Mouse (Mus musculus) limb, embryonic 12.5 days (tissue): Measurements from ENCODE around the gene Pou2f3. TPM values are rescaled to one million over a fixed set of nuclear protein-coding genes. Genes with fewer than 3 reads are reported as not detected.
A peak's percentile ranks its signal among the peaks of the same experiment; 100 is the strongest.

Experiments used
- ATAC-seq: fragments of 200-750 bp; cut with Nextera tagmentation; 2 replicates; pipeline ENCODE4 v1.8.0; 2017; ENCODE audit warnings: low read depth, moderate TSS enrichment; ENCODE audit not compliant: insufficient number of reproducible peaks, insufficient read depth, low FRiP score, low TSS enrichment
- H3K27ac ChIP-seq: fragments of 300-500 bp; sonication (generic); 2 replicates; pipeline ENCODE4 v1.5.1; 2016; ENCODE audit warnings: mild to moderate bottlenecking, moderate library complexity
- H3K27me3 ChIP-seq: fragments of 300-500 bp; sonication (generic); 2 replicates; pipeline ENCODE4 v1.6.1; 2016; ENCODE audit warnings: mild to moderate bottlenecking, moderate library complexity
- H3K36me3 ChIP-seq: fragments of 300-500 bp; sonication (generic); 2 replicates; pipeline ENCODE4 v1.6.1; 2016; ENCODE audit warnings: mild to moderate bottlenecking, moderate library complexity
- H3K4me1 ChIP-seq: fragments of 300-500 bp; sonication (generic); replicated peaks from 2 replicates; pipeline ENCODE4 v1.6.1; 2016
- H3K4me2 ChIP-seq: fragments of 300-500 bp; sonication (generic); 2 replicates; pipeline ENCODE4 v1.6.1; 2016; ENCODE audit warnings: mild to moderate bottlenecking, moderate library complexity
- H3K4me3 ChIP-seq: fragments of 300-500 bp; sonication (generic); replicated peaks from 2 replicates; pipeline ENCODE4 v1.5.1; 2016; ENCODE audit warnings: mild to moderate bottlenecking
- H3K9ac ChIP-seq: fragments of 300-500 bp; sonication (generic); replicated peaks from 2 replicates; pipeline ENCODE4 v1.6.1; 2016; ENCODE audit warnings: mild to moderate bottlenecking, moderate library complexity
- H3K9me3 ChIP-seq: fragments of 300-500 bp; sonication (generic); 2 replicates; pipeline ENCODE4 v1.6.1; 2016; ENCODE audit warnings: mild to moderate bottlenecking, moderate library complexity
- WGBS: fragments of 180-500 bp; shearing (Covaris S2); methylation state at CpG from one replicate; pipeline ENCODE4 v1.1.7; 2016; 5-methylcytosine and 5-hydroxymethylcytosine counted together
- polyA plus RNA-seq: library from polyadenylated mRNA; unstranded; fragments of >200 nt; fragmentation: Nextera tagmentation; extraction: Ambion mirVana; gene quantifications from 2 replicates; pipeline ENCODE4 v1.2.1, GENCODE M21; 2016

Gene Pou2f3
- polyA plus RNA-seq, 1 experiment from 2014 or later: not detected

GRCm38 (mm10) chr9:43238631-43239545 is 28.7 kb upstream of the Pou2f3 start:
- peak overlapping the region; percentile 97 for H3K27ac ChIP-seq
- peaks cover 58% of the 10 kb centered on the region for H3K4me1 ChIP-seq
- H3K4me2 ChIP-seq: peak overlapping the region; percentile 89
- H3K36me3 ChIP-seq: peaks cover 34% of the 10 kb centered on the region
- no peaks in the 10 kb centered on the region for H3K27me3 ChIP-seq
- peak overlapping the region; percentile 99 for H3K4me3 ChIP-seq
- H3K9me3 ChIP-seq: no peaks in the 10 kb centered on the region
- ATAC-seq: no peak
- WGBS: under 1% methylated on average over 49 of the region's 51 CpGs
- H3K9ac ChIP-seq: peak overlapping the region; percentile 89

- H3K4me3 ChIP-seq: peak overlapping the region; percentile 99
- no peaks in the 10 kb centered on the region for H3K27me3 ChIP-seq
- peaks cover 61% of the 10 kb centered on the region for H3K4me1 ChIP-seq
- peak overlapping the region; percentile 89 for H3K9ac ChIP-seq
- H3K4me2 ChIP-seq: peak overlapping the region; percentile 89
- H3K36me3 ChIP-seq: peaks cover 41% of the 10 kb centered on the region
- H3K9me3 ChIP-seq: no peaks in the 10 kb centered on the region
- 37% methylated on average over 2 of the region's 2 CpGs for WGBS
- ATAC-seq: no peak
- H3K27ac ChIP-seq: peak overlapping the region; percentile 97; the same call in 1 of the 2 replicates
These were observed 28.0 kb upstream of the Pou2f3 start for GRCm38 (mm10) chr9:43238167-43238566.

GRCm38 (mm10) chr9:43237111-43237775 is 27.1 kb upstream of the Pou2f3 start:
- peaks cover 44% of the 10 kb centered on the region for H3K36me3 ChIP-seq

DNA sequence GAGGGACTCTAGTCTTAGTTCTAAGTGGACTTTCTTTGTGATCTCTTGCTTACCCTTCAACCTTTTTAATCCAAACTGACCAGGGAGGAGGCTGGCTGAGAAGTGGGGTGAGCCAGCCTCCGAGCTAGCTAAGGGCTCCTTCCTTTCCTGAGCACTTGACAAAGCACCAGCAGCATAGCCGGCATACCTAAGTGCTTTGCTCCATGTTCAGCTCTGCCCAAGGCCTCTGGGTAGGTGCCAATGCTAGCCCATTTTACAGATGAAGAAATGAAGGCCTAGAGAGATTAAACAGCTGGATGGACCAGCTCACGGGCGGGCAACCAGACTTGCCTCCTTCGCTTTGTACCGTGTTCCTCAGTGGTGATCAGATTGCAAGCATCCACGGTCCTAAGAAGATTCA is 26.4 kb upstream of the Pou2f3 start:
- H3K9me3 ChIP-seq: no peaks in the 10 kb centered on the region
- ATAC-seq: no peak
- no peak overlapping the region for H3K9ac ChIP-seq
- peak overlapping the region; percentile 23; the same call in 1 of the 2 replicates for H3K27ac ChIP-seq
- H3K27me3 ChIP-seq: no peaks in the 10 kb centered on the region
- 89% methylated on average over 7 of the region's 7 CpGs for WGBS
- H3K4me3 ChIP-seq: peak overlapping the region; percentile 99
- peak overlapping the region; percentile 89 for H3K4me2 ChIP-seq
- H3K36me3 ChIP-seq: peaks cover 50% of the 10 kb centered on the region
- H3K4me1 ChIP-seq: peaks cover 74% of the 10 kb centered on the region

More at GRCm38 (mm10) chr9:43237111-43237775, 27.1 kb upstream of the Pou2f3 start:
- Histone ChIP-seq H3K27me3 (no peaks in the 10 kb centered on the region), H3K4me3 (peak overlapping the region; percentile 99), H3K9me3 (no peaks in the 10 kb centered on the region), H3K4me2 (peak overlapping the region; percentile 89), H3K27ac (peak overlapping the region; percentile 97; the same call in 1 of the 2 replicates), H3K9ac (peak overlapping the region; percentile 89), H3K4me1 (peaks cover 71% of the 10 kb centered on the region)
- ATAC-seq: no peak
- WGBS: 31% methylated on average over 7 of the region's 7 CpGs

GRCm38 (mm10) chr9:43236106-43236505 is 25.9 kb upstream of the Pou2f3 start:
- H3K4me2 ChIP-seq: no peak overlapping the region
- no peak for ATAC-seq
- no peaks in the 10 kb centered on the region for H3K9me3 ChIP-seq
- H3K9ac ChIP-seq: no peak overlapping the region
- no peaks in the 10 kb centered on the region for H3K27me3 ChIP-seq
- WGBS: 94% methylated on average over 1 of the region's 1 CpGs
- H3K27ac ChIP-seq: no peak overlapping the region
- H3K36me3 ChIP-seq: peaks cover 55% of the 10 kb centered on the region
- no peak overlapping the region for H3K4me3 ChIP-seq
- H3K4me1 ChIP-seq: peaks cover 74% of the 10 kb centered on the region

GRCm38 (mm10) chr9:43235336-43235735 is 25.2 kb upstream of the Pou2f3 start:
- Histone ChIP-seq H3K27me3 (no peaks in the 10 kb centered on the region), H3K4me2 (no peak overlapping the region), H3K9me3 (no peaks in the 10 kb centered on the region), H3K9ac (no peak overlapping the region), H3K27ac (no peak overlapping the region), H3K4me3 (no peak overlapping the region), H3K4me1 (peaks cover 75% of the 10 kb centered on the region), H3K36me3 (peaks cover 63% of the 10 kb centered on the region)
- 88% methylated on average over 6 of the region's 6 CpGs for WGBS
- no peak for ATAC-seq

- H3K9ac ChIP-seq: no peak overlapping the region
- H3K27ac ChIP-seq: no peak overlapping the region
- no peaks in the 10 kb centered on the region for H3K27me3 ChIP-seq
- ATAC-seq: no peak
- H3K36me3 ChIP-seq: peaks cover 71% of the 10 kb centered on the region
- 82% methylated on average over 5 of the region's 5 CpGs for WGBS
- H3K4me2 ChIP-seq: no peak overlapping the region
- H3K9me3 ChIP-seq: no peaks in the 10 kb centered on the region
- H3K4me1 ChIP-seq: peaks cover 77% of the 10 kb centered on the region
- no peak overlapping the region for H3K4me3 ChIP-seq
These were observed 24.3 kb upstream of the Pou2f3 start for GRCm38 (mm10) chr9:43234496-43234895.

DNA sequence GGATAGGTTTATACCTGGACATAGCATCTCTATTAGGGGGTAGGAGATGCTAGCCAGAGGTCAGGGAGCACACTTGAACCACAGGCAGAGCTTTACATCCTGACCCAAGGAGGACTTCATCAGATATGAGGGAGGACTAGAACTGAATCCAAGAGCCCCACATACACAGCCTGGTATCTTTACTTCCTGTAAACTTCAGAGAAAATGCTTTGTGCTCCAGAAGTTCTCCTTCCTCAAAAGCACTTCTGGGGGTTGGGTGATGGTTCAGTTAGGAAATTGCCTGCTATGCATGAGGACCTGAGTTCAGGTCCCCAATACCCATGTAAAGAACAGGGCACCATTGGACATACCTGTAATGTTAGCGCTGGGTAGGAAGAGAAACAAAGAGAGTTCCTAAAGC is 23.3 kb upstream of the Pou2f3 start:
- H3K9ac ChIP-seq: no peak overlapping the region
- H3K9me3 ChIP-seq: no peaks in the 10 kb centered on the region
- peaks cover 81% of the 10 kb centered on the region for H3K36me3 ChIP-seq
- no peak overlapping the region for H3K4me3 ChIP-seq
- H3K4me1 ChIP-seq: peaks cover 76% of the 10 kb centered on the region
- WGBS: 89% methylated on average over 1 of the region's 1 CpGs
- H3K27ac ChIP-seq: no peak overlapping the region
- no peak overlapping the region for H3K4me2 ChIP-seq
- no peaks in the 10 kb centered on the region for H3K27me3 ChIP-seq
- no peak for ATAC-seq

GRCm38 (mm10) chr9:43233044-43233443 is 22.9 kb upstream of the Pou2f3 start:
- Histone ChIP-seq H3K4me3 (no peak overlapping the region), H3K36me3 (peaks cover 81% of the 10 kb centered on the region), H3K9me3 (no peaks in the 10 kb centered on the region), H3K4me2 (no peak overlapping the region), H3K27me3 (no peaks in the 10 kb centered on the region), H3K9ac (no peak overlapping the region), H3K4me1 (peaks cover 71% of the 10 kb centered on the region), H3K27ac (no peak overlapping the region)
- 60% methylated on average over 5 of the region's 5 CpGs for WGBS
- ATAC-seq: no peak

GRCm38 (mm10) chr9:43232286-43232685 is 22.1 kb upstream of the Pou2f3 start:
- 17% methylated on average over 5 of the region's 5 CpGs for WGBS
- Histone ChIP-seq H3K36me3 (peaks cover 86% of the 10 kb centered on the region), H3K27ac (peak overlapping the region; percentile 66; the same call in 1 of the 2 replicates), H3K9me3 (no peaks in the 10 kb centered on the region), H3K4me2 (no peak overlapping the region), H3K4me1 (peaks cover 64% of the 10 kb centered on the region), H3K4me3 (no peak overlapping the region), H3K27me3 (no peaks in the 10 kb centered on the region), H3K9ac (0 out of 2 replicates have a peak overlapping the region, but pooled peaks have one; percentile 23)
- no peak for ATAC-seq

DNA sequence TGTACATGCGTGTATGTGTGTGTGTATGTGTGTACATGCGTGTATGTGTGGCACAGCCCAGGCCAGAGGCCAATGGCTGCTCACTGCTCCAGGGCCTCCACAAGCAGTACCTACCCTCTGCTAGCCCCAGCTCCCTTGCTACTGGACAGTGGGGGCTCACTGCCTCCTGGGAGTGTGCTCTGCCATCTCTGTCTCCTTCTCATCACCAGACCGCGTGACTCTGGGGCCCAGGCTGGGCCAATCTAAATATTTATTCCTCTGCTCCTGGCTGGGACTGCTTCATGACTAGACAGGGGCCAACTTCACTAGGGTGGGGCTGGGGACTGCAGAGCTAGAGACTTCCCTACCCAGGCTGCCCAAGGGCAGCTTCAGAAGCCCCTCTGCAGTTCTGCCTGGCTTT is 21.6 kb upstream of the Pou2f3 start:
- 56% methylated on average over 4 of the region's 4 CpGs for WGBS
- ATAC-seq: no peak
- H3K4me3 ChIP-seq: no peak overlapping the region
- H3K4me1 ChIP-seq: peaks cover 64% of the 10 kb centered on the region
- peaks cover 86% of the 10 kb centered on the region for H3K36me3 ChIP-seq
- no peaks in the 10 kb centered on the region for H3K9me3 ChIP-seq
- no peaks in the 10 kb centered on the region for H3K27me3 ChIP-seq
- H3K27ac ChIP-seq: peak overlapping the region; percentile 66
- peak overlapping the region; percentile 23; the same call in 1 of the 2 replicates for H3K9ac ChIP-seq
- no peak overlapping the region for H3K4me2 ChIP-seq
